Mouse (Mus musculus) activated CD4-positive, CD25-positive, alpha-beta regulatory T cell, adult 9 weeks (primary cell): ENCODE measurements around the gene A1bg. TPM values are rescaled to one million over a fixed set of nuclear protein-coding genes. Genes with fewer than 3 reads are reported as not detected.

ENCODE experiments used
- polyA plus RNA-seq: library from polyadenylated mRNA; unstranded; fragments of 100-300 nt; shearing (Covaris generic); gene quantifications from one replicate; pipeline ENCODE4 v1.2.1, GENCODE M21; 2017

Gene A1bg
- polyA plus RNA-seq, result not detected

DNA sequence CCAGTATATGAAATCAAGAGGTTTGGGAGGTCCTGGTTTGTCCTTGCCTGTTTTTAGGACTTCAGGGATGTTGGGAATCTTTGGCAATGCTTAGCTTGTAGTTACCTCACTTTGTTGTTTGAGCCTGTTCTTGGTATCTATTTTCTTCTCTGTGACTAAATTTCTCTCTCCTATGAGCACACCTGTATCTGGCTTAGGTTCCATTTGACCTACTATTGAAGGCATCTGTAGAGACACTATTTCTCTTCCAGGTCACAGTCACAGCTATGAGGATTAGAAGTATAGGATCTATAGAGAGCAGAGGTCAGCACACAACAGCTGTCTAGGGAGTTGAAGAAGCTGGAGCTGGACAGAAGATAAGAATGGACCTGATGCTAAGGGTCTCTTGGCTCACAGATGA, at the start of gene A1bg:
Gene A1bg (minus strand): TSS at position 101 of the 400 bp plus-strand sequence.

DNA sequence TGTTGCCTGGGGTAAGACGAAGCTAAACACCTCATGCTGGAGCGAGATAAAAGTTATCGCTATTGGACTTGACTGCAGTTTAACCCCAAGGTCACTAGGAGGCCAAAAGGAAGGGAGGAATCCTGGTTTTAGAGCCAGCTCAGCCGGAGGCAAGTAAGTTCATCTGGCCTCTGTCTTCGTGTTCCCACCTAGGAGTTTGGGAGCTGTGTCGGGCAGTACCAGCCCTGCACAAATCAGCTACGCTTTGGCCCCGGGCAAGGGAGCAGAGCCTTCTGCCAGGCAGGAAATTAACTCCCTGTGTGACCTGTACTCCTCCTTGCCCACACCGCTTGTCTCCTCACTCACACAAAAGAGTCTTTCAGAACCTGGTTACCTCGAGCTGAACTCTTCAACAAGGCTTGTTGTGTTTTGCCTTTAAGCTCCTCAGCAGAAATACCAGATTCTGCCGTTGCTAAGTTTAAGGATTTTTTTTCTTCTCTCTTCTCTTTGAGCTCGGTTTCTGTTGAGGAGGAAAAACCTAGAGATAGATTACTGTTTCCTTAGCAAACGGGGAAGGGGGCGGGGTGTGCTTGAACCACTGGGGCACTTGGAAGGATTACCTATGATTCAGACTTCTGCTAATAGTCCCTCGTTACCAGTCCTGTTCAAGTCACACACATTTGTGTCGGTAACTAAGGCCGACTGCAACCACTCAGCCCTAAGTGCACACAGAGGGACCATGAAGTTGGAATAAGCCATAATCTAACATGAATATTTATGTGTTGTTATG, 69.4 kb downstream of the A1bg start, which contains the start of gene Fam84b:
Gene Fam84b (minus strand): TSS at position 548 of the 769 bp plus-strand sequence.

Other genes with a start within 250 kb of the A1bg start
- 5.6 TPM for gene Fam84b, start 69.2 kb downstream of the A1bg start, polyA plus RNA-seq